Mouse (Mus musculus) lung, postnatal 0 days (tissue): ENCODE measurements around the gene Cntrob. TPM values are rescaled to one million over a fixed set of nuclear protein-coding genes. Genes with fewer than 3 reads are reported as not detected.
A peak's percentile ranks its signal among the peaks of the same experiment; 100 is the strongest.

ENCODE experiments used
- ATAC-seq: fragments of 200-750 bp; cut with Nextera tagmentation; 2 replicates; pipeline ENCODE4 v1.8.0; 2017; ENCODE audit warnings: moderate library complexity
- DNase-seq: peaks from one replicate; pipeline ENCODE4 v3.0.0-alpha.2; 2016; ENCODE audit warnings: low spot score
- H3K27ac ChIP-seq: fragments of 300-500 bp; sonication (generic); 2 replicates; pipeline ENCODE4 v1.5.1; 2014; ENCODE audit warnings: antibody characterized with exemption, mild to moderate bottlenecking, low read length, mixed read lengths
- H3K27me3 ChIP-seq: fragments of 300-500 bp; sonication (generic); replicated peaks from 2 replicates; pipeline ENCODE4 v1.6.1; 2014; ENCODE audit warnings: low read length, mixed read lengths; ENCODE audit not compliant: insufficient read depth
- H3K36me3 ChIP-seq: fragments of 300-500 bp; sonication (generic); 2 replicates; pipeline ENCODE4 v1.6.1; 2014; ENCODE audit warnings: low read length, mixed read lengths; ENCODE audit not compliant: insufficient read depth
- H3K4me1 ChIP-seq: fragments of 300-500 bp; sonication (generic); 2 replicates; pipeline ENCODE4 v1.6.1; 2014; ENCODE audit warnings: antibody characterized with exemption, low read depth, low read length, mixed read lengths; ENCODE audit not compliant: insufficient read depth
- H3K4me2 ChIP-seq: fragments of 300-500 bp; sonication (generic); replicated peaks from 2 replicates; pipeline ENCODE4 v1.6.1; 2014; ENCODE audit warnings: low read depth, mild to moderate bottlenecking, low read length, moderate library complexity, mixed read lengths
- H3K4me3 ChIP-seq: fragments of 300-500 bp; sonication (generic); 2 replicates; pipeline ENCODE4 v1.5.1; 2014; ENCODE audit warnings: low read depth, low read length
- H3K9ac ChIP-seq: fragments of 300-500 bp; sonication (generic); replicated peaks from 2 replicates; pipeline ENCODE4 v1.6.1; 2014; ENCODE audit warnings: low read depth, mild to moderate bottlenecking
- H3K9me3 ChIP-seq: fragments of 300-500 bp; sonication (generic); 2 replicates; pipeline ENCODE4 v1.6.1; 2016; ENCODE audit warnings: low read length, mixed read lengths
- CTCF ChIP-seq: IDR thresholded peaks from 2 replicates; pipeline ENCODE4 v1.5.1; 2016; ENCODE audit warnings: antibody characterized with exemption, mild to moderate bottlenecking
- EP300 ChIP-seq: IDR thresholded peaks from 2 replicates; pipeline ENCODE4 v1.6.1; 2016; ENCODE audit warnings: antibody characterized with exemption, mild to moderate bottlenecking, control low read depth
- WGBS: fragments of 180-500 bp; shearing (Covaris S2); extraction: QIAGEN DNeasy Blood & Tissue Kit; methylation state at CpG from one replicate; pipeline ENCODE4 v1.1.7; 2014; 5-methylcytosine and 5-hydroxymethylcytosine counted together
- polyA plus RNA-seq: library from polyadenylated mRNA; unstranded; fragments of >200 nt; fragmentation: Nextera tagmentation; extraction: Ambion mirVana; gene quantifications from 2 replicates; pipeline ENCODE4 v1.2.1, GENCODE M21; 2015

Gene Cntrob
- polyA plus RNA-seq, 1 experiment from 2014 or later, result 5.0 TPM

DNA sequence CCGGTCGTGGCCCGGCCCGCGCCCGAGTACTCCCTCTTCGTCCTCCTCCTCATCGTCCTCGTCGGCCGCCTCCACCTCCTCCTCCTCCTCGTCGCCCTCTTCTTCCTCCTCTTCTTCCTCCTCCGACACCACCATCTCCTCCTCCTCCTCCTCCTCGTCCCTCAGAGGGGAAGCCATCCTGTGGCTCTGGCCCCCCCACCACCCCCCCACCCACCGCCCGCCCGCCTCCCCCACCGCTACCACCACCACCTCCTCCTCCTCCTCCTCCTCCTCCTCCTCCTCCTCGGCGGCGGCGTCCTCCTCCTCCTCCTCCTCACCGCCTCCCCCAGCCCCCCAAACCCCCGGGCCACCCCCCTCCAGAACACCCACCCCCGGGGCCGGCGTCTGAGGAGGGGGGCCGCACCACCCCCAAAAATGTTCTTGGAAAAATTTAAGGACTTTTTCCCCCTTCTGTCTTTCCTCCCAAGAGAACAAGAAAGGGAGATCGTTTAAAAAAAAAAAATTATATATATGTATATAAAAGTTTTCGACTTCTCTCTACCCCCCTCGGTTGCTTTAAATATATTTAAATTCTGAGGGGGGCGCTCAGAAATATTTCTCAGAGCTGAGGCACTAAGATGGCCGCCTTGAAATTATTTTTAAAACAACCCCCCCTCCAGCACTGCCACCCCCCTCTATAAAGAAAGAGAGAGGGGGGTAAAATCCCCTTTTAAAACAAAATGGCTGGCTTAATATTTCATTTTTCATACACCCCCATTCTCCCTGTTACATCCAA is 45.8 kb upstream of the Cntrob start, which contains the start of gene Chd3:
TSS of gene Chd3 (minus strand) at position 192 of the 775 bp plus-strand sequence.
- peak within 1 kb of the TSS; percentile 100 for H3K27ac ChIP-seq
- WGBS, result 2% methylated on average over 14 of the region's 34 CpGs
- DNase-seq (peak; percentile 53), ATAC-seq (no peak)
- peak within 1 kb of the TSS; percentile 95 for H3K9ac ChIP-seq
- peak within 1 kb of the TSS; percentile 98 for H3K4me3 ChIP-seq
- no peaks in the 10 kb centered on the region for H3K27me3 ChIP-seq
- H3K4me1 ChIP-seq, result peaks cover 20% of the 10 kb centered on the region
- H3K36me3 ChIP-seq, result no peaks in the 10 kb centered on the region
- no peaks in the 10 kb centered on the region for H3K9me3 ChIP-seq
- TF ChIP-seq CTCF, result no peak
- 0 out of 2 replicates have a peak, but pooled peaks have one; percentile 7 for TF ChIP-seq EP300
- peak within 1 kb of the TSS; percentile 77 for H3K4me2 ChIP-seq

DNA sequence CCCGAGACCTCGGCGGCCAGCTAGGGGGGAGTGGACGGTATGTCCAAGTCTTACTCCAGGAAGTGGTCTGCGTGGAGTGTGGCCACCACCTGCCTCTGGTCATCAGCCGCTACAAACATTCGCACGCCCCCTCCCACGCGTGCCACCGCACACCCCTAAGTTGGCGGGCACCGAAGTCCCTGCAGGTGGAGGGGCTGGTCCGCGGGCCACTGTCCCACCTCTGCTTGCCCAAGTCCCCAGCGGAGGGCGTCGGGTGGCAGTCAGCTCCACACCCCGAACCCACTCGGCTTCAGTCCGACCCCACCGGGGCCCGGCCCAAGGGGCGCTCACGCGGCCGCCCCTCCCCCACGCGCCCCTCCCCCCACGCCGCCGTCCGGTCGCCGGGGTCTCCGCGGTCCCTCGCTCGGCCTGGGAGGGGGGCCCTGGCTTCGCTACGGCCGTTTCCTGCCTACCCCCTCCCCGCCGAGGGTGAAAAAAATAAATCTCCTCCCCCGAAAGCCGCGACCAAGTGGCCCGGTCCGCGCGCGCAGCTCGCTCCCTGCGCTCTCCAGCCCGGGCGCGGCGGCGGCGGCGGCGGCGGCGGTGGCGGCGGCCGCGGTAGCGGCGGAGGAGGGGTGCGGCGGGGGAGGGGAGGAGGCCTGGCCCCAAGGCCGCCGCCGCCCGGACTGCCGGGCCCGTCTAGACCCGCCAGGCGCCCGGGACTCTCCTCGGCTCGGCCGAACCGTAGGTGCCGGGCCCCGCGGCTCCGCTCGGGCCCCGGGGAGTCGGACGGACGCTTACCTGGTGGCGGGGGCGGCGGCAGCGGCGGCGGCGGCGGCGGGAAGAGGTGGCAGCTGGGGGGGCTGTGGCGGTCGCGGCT is 45.0 kb upstream of the Cntrob start:
- ATAC-seq, result peak; percentile 11
- no peak for TF ChIP-seq EP300
- TF ChIP-seq CTCF, result no peak
- Histone ChIP-seq H3K4me3 (peak overlapping the region; percentile 98), H3K9me3 (no peaks in the 10 kb centered on the region), H3K27ac (peak overlapping the region; percentile 100), H3K27me3 (no peaks in the 10 kb centered on the region), H3K4me1 (peaks cover 24% of the 10 kb centered on the region), H3K4me2 (peak overlapping the region; percentile 77), H3K36me3 (no peaks in the 10 kb centered on the region), H3K9ac (peak overlapping the region; percentile 95)
- under 1% methylated on average over 36 of the region's 106 CpGs for whole genome bisulfite sequencing
- peak; percentile 72 for DNase-seq

DNA sequence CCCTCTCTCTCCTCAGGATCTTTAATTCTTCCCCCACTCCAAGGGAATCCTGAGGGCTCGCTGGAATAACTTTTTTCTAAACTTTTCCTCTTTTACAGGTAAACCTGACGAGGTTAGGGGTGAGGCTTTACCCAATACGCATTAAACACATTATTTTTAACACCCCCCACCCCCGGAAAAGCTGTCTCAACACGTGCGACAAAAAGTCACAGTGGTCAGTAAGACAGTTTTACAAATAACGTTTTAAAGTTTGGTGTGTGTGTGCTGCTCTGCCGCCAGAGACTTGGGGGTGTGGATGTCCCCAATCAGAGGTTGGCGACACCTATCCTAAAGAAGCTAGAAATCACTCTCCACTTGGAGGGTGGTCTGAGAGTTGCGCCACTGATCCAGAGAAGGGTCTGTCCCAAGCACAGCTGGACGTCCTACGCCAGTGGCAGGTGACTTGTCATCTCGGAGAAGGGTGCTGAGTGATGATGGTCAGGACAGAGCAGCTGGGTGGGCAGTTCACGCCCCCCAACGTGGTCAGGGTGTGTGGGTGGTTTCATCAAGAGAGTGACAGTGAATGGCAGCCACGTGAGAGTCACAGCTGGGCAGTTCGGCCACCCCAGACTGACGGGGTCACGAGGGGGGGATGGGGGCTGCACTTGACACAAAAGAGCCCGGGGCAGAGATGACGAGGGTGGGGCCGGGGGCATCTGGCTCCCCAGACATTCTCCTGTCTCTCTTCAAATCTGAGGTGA is 44.2 kb upstream of the Cntrob start:
- peak; percentile 1; the same call in 1 of the 2 replicates for TF ChIP-seq CTCF
- TF ChIP-seq EP300, result no peak
- H3K4me1 ChIP-seq, result peaks cover 24% of the 10 kb centered on the region
- H3K9me3 ChIP-seq, result no peaks in the 10 kb centered on the region
- no peak for ATAC-seq
- H3K9ac ChIP-seq, result peak overlapping the region; percentile 95
- peak overlapping the region; percentile 77 for H3K4me2 ChIP-seq
- H3K27me3 ChIP-seq, result no peaks in the 10 kb centered on the region
- 0 out of 2 replicates have a peak, but pooled peaks cover 3% of the 10 kb centered on the region for H3K36me3 ChIP-seq
- DNase-seq, result peak; percentile 43
- peak overlapping the region; percentile 100 for H3K27ac ChIP-seq
- WGBS, result 3% methylated on average over 22 of the region's 22 CpGs
- H3K4me3 ChIP-seq, result peak overlapping the region; percentile 98

GRCm38 (mm10) chr11:69366855-69367615 is 43.5 kb upstream of the Cntrob start:
- Histone ChIP-seq H3K9ac (peak overlapping the region; percentile 95), H3K36me3 (0 out of 2 replicates have a peak, but pooled peaks cover 4% of the 10 kb centered on the region), H3K9me3 (no peaks in the 10 kb centered on the region), H3K27ac (peak overlapping the region; percentile 100), H3K27me3 (no peaks in the 10 kb centered on the region), H3K4me1 (peaks cover 24% of the 10 kb centered on the region), H3K4me2 (peak overlapping the region; percentile 77), H3K4me3 (peak overlapping the region; percentile 98)
- TF ChIP-seq EP300 (peak; percentile 55; the same call in 1 of the 2 replicates), CTCF (no peak)
- DNase-seq, result peak; percentile 45
- peak; percentile 7; the same call in 1 of the 2 replicates for ATAC-seq
- WGBS, result under 1% methylated on average over 22 of the region's 22 CpGs

DNA sequence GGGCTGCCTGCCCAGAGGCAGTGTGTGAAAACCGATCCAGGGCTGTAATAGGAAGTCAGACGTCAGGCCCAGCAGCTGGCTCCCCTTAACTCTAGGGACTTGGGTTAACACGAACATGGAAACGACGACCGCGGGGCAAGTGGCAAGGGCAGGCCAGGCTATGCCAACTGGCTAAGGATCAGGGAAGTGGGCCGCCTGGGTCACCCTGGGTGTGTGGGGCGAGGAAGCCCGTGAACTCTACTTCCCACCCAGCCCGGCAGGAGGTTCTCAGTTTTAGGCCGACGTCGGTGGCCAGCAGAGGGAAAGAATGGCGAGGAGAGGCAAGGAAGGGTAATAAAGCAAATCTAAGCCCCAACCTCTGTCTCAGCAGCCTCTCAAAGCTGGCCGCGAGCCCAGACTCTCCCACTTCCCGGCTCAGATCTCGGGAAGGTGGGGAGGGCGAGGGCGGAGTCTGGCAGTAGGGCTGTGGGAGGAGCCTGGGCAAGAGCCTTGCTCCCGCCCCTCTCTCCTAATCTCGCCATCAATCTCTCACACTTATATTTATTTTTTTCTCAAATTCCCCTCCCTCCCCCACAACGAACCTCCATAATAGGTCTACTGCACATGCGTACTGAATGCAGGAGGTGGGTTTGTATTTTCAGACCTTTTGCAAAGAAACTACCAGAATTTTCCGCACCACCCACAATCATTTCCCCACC is 42.7 kb upstream of the Cntrob start:
- under 1% methylated on average over 25 of the region's 26 CpGs for WGBS
- Histone ChIP-seq H3K27ac (peak overlapping the region; percentile 100), H3K4me2 (peak overlapping the region; percentile 77), H3K4me3 (peak overlapping the region; percentile 98), H3K36me3 (0 out of 2 replicates have a peak, but pooled peaks cover 11% of the 10 kb centered on the region), H3K9me3 (no peaks in the 10 kb centered on the region), H3K27me3 (no peaks in the 10 kb centered on the region), H3K9ac (peak overlapping the region; percentile 26; the same call in 1 of the 2 replicates), H3K4me1 (peaks cover 24% of the 10 kb centered on the region)
- peak; percentile 18; the same call in 1 of the 2 replicates for TF ChIP-seq CTCF
- TF ChIP-seq EP300, result no peak; the same call in 1 of the 2 replicates
- DNase-seq (peak; percentile 100), ATAC-seq (peak; percentile 81)
